Mouse (Mus musculus): ENCODE results near the gene Kif23. TPM values are rescaled to one million over a fixed set of nuclear protein-coding genes. Genes with fewer than 3 reads are reported as not detected.

Kif23 gene
- polyA plus RNA-seq, 1 experiment, result 23.1 TPM

GRCm38 (mm10) chr9:61873325-61873724 lies 73.2 kb downstream of the Kif23 start:
- TF ChIP-seq POLR2A (IDR thresholded peaks at IDR 0.05; ENCODE audit: borderline replicate concordance, extremely low read depth, insufficient read depth, insufficient read length, poor library complexity, severe bottlenecking), result no peak
- no peak for TF ChIP-seq CTCF (IDR thresholded peaks at IDR 0.05; ENCODE audit: borderline replicate concordance, extremely low read depth, insufficient read depth, insufficient read length)
- no peak for DNase-seq (ENCODE audit: low read depth)

GRCm38 (mm10) chr9:61872246-61872941 lies 74.2 kb downstream of the Kif23 start:
- no peak for TF ChIP-seq POLR2A (IDR thresholded peaks at IDR 0.05; ENCODE audit: borderline replicate concordance, extremely low read depth, insufficient read depth, insufficient read length, poor library complexity, severe bottlenecking)
- TF ChIP-seq CTCF (IDR thresholded peaks at IDR 0.05; ENCODE audit: borderline replicate concordance, extremely low read depth, insufficient read depth, insufficient read length), result no peak
- DNase-seq (ENCODE audit: low read depth), result peak; percentile 97

GRCm38 (mm10) chr9:61871839-61872238 lies 74.7 kb downstream of the Kif23 start:
- no peak for DNase-seq (ENCODE audit: low read depth)

GRCm38 (mm10) chr9:61867659-61868058 lies 78.9 kb downstream of the Kif23 start:
- TF ChIP-seq CTCF (IDR thresholded peaks at IDR 0.05; ENCODE audit: borderline replicate concordance, extremely low read depth, insufficient read depth, insufficient read length) (no peak), POLR2A (IDR thresholded peaks at IDR 0.05; ENCODE audit: borderline replicate concordance, extremely low read depth, insufficient read depth, insufficient read length, poor library complexity, severe bottlenecking) (no peak)
- DNase-seq (ENCODE audit: low read depth), result peak; percentile 61

More at GRCm38 (mm10) chr9:61871839-61872238, 74.7 kb downstream of the Kif23 start:
- TF ChIP-seq POLR2A (IDR thresholded peaks at IDR 0.05; ENCODE audit: borderline replicate concordance, extremely low read depth, insufficient read depth, insufficient read length, poor library complexity, severe bottlenecking), result no peak
- TF ChIP-seq CTCF (IDR thresholded peaks at IDR 0.05; ENCODE audit: borderline replicate concordance, extremely low read depth, insufficient read depth, insufficient read length), result no peak

Other genes with a start within 250 kb of the Kif23 start
- gene Rplp1, start 32.2 kb downstream of the Kif23 start, polyA plus RNA-seq (2012; rRNA removed), result 4,229 and 5,499 TPM in 2 replicates
- 0.33 and 0.53 TPM in 2 replicates for gene Paqr5, start 80.1 kb upstream of the Kif23 start, polyA plus RNA-seq (2012; rRNA removed)
- 10.1 and 13.2 TPM in 2 replicates for gene Glce, start 175.9 kb upstream of the Kif23 start, polyA plus RNA-seq (2012; rRNA removed)

Measured in brain, embryonic 14.5 days (tissue).